Mouse (Mus musculus): ENCODE data around the gene Egln3. TPM values are rescaled to one million over a fixed set of nuclear protein-coding genes. Genes with fewer than 3 reads are reported as not detected.

Gene Egln3
- not detected in 2 replicates for total RNA-seq (2014; fragmentation: Nextera tagmentation)
- total RNA-seq (2017) = 0.06 and 0.11 TPM in 2 replicates
- not detected in 2 replicates for polyA plus RNA-seq (2012)

DNA sequence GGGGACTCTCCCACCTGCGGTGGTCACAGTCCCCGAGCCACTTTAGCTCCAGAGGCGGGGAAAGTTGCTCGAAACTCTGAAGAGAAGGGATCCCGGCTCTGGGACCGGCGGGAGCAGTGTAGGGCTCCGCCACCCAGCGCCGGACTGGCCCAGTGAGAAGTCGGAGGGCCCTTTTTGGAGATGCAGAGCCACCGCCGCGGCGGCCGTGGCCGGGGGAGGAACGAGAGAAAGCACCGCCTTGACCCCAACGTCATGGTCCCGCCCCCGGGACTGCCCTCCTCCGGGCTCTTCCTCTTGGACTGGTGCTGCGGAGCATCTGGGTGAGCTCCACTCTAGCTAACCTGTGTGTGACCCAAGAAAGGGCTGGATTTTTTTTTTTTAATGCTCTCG is at the start of gene Egln3:
Egln3 (minus strand) TSS at position 205 of the 390 bp plus-strand sequence.
- ATAC-seq (ENCODE audit: extremely low read depth, insufficient number of reproducible peaks, low FRiP score, poor library complexity, severe bottlenecking) (no peak), DNase-seq (ENCODE audit: low spot score) (no peak)
- Histone ChIP-seq H3K4me3 (ENCODE audit: low read depth, low read length) (peak within 1 kb of the TSS; percentile 49), H3K9me3 (replicated peaks) (peaks cover 54% of the 10 kb centered on the region), H3K36me3 (replicated peaks) (no peaks in the 10 kb centered on the region), H3K4me1 (ENCODE audit: insufficient read depth, low read depth, low read length) (no peaks in the 10 kb centered on the region), H3K27me3 (ENCODE audit: insufficient read depth, low read length) (no peaks in the 10 kb centered on the region)
- no peak for TF ChIP-seq POLR2AphosphoS5 (IDR thresholded peaks at IDR 0.05; ENCODE audit: insufficient replicate concordance, low read depth, low read length)
- TF ChIP-seq TAL1 (conservative IDR thresholded peaks at IDR 0.05; ENCODE audit: low read depth, low read length) = no peak
- TF ChIP-seq GATA2 (IDR thresholded peaks at IDR 0.05; ENCODE audit: borderline replicate concordance, low read depth, low read length) = no peak
- no peak for TF ChIP-seq GATA1 (IDR thresholded peaks at IDR 0.05; ENCODE audit: borderline replicate concordance, low read length)

DNA sequence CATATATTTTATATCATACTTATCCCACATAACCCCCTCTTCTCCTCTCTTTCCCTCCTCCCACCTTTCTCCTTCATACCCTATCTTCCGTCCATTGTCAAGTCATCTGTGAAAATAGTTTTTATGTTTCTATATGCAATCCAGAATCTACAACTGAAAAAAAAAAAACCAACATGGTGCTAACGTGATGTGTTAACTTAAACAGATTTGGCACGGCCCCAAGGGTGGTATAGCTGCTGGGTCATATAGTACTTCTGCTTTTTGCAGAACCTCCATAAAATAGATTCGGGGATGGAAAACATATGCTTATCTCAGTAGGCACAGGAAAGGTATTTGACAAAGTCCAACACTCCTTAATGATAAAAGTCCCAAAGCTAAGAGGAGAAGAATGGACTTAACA is 49.8 kb upstream of the Egln3 start:
- DNase-seq (ENCODE audit: low spot score) (no peak), ATAC-seq (ENCODE audit: extremely low read depth, insufficient number of reproducible peaks, low FRiP score, poor library complexity, severe bottlenecking) (no peak)
- Histone ChIP-seq H3K27me3 (ENCODE audit: insufficient read depth, low read length) (no peaks in the 10 kb centered on the region), H3K9me3 (replicated peaks) (peaks cover 55% of the 10 kb centered on the region), H3K36me3 (replicated peaks) (no peaks in the 10 kb centered on the region), H3K4me3 (ENCODE audit: low read depth, low read length) (no peak overlapping the region), H3K4me1 (ENCODE audit: insufficient read depth, low read depth, low read length) (no peaks in the 10 kb centered on the region)
- TF ChIP-seq CTCF (IDR thresholded peaks at IDR 0.05; ENCODE audit: low read depth, low read length) (no peak), GATA2 (IDR thresholded peaks at IDR 0.05; ENCODE audit: borderline replicate concordance, low read depth, low read length) (no peak), GATA1 (IDR thresholded peaks at IDR 0.05; ENCODE audit: borderline replicate concordance, low read length) (no peak), POLR2AphosphoS5 (IDR thresholded peaks at IDR 0.05; ENCODE audit: insufficient replicate concordance, low read depth, low read length) (no peak), TAL1 (conservative IDR thresholded peaks at IDR 0.05; ENCODE audit: low read depth, low read length) (no peak)

DNA sequence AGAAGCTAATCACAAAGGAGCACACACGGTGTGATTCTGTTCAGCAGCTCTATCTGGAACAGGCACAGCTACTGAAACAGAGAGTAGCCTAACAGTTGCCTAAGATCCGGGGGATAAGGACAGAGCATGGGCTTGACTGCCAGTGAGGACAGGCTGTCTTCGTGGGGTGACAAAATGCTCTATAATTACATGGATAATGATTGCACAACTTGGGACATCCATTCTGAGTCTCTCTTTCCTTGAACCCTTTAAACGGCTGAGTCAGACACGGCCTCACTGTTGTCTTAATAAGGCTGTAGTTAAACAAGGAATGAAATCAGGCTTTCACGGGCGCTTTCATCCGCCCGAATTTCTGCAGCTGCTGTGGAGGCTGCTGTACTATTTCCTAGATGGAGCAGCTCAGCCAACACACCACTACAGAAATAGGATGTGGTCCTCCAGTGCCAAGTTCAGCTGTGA is 48.3 kb upstream of the Egln3 start:
- Histone ChIP-seq H3K36me3 (replicated peaks) (no peaks in the 10 kb centered on the region), H3K4me3 (ENCODE audit: low read depth, low read length) (no peak overlapping the region), H3K27me3 (ENCODE audit: insufficient read depth, low read length) (no peaks in the 10 kb centered on the region), H3K9me3 (replicated peaks) (peaks cover 61% of the 10 kb centered on the region), H3K4me1 (ENCODE audit: insufficient read depth, low read depth, low read length) (no peaks in the 10 kb centered on the region)
- TF ChIP-seq POLR2AphosphoS5 (IDR thresholded peaks at IDR 0.05; ENCODE audit: insufficient replicate concordance, low read depth, low read length) (no peak), CTCF (IDR thresholded peaks at IDR 0.05; ENCODE audit: low read depth, low read length) (no peak), TAL1 (conservative IDR thresholded peaks at IDR 0.05; ENCODE audit: low read depth, low read length) (no peak), GATA1 (IDR thresholded peaks at IDR 0.05; ENCODE audit: borderline replicate concordance, low read length) (no peak), GATA2 (IDR thresholded peaks at IDR 0.05; ENCODE audit: borderline replicate concordance, low read depth, low read length) (no peak)
- ATAC-seq (ENCODE audit: extremely low read depth, insufficient number of reproducible peaks, low FRiP score, poor library complexity, severe bottlenecking) (no peak), DNase-seq (ENCODE audit: low spot score) (no peak)

DNA sequence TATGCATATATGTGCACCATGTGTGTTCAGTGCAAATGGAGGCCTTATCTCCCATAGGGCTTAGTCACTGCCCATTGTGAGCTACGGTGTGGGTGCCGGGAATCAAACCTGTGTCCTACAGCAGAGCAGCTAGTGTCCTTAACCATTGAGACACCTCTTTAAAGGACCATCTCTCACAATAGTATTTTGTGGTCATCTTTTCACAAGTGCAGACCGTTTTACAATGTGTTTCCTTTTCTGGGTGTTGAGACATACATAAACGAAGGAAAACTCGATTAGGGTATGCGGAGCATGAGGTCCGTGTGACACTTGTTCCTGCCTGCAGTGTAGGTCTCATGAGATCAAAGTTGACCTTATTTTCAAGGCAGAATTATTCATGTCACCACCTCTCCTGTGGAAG is 44.2 kb upstream of the Egln3 start:
- H3K4me1 ChIP-seq (ENCODE audit: insufficient read depth, low read depth, low read length) = no peaks in the 10 kb centered on the region
- DNase-seq (ENCODE audit: low spot score) = no peak
- no peaks in the 10 kb centered on the region for H3K36me3 ChIP-seq (replicated peaks)
- no peak for ATAC-seq (ENCODE audit: extremely low read depth, insufficient number of reproducible peaks, low FRiP score, poor library complexity, severe bottlenecking)
- H3K9me3 ChIP-seq (replicated peaks) = peaks cover 56% of the 10 kb centered on the region
- no peak overlapping the region for H3K4me3 ChIP-seq (ENCODE audit: low read depth, low read length)
- TF ChIP-seq GATA2 (IDR thresholded peaks at IDR 0.05; ENCODE audit: borderline replicate concordance, low read depth, low read length) (no peak), TAL1 (conservative IDR thresholded peaks at IDR 0.05; ENCODE audit: low read depth, low read length) (no peak), CTCF (IDR thresholded peaks at IDR 0.05; ENCODE audit: low read depth, low read length) (no peak), POLR2AphosphoS5 (IDR thresholded peaks at IDR 0.05; ENCODE audit: insufficient replicate concordance, low read depth, low read length) (no peak), GATA1 (IDR thresholded peaks at IDR 0.05; ENCODE audit: borderline replicate concordance, low read length) (no peak)
- H3K27me3 ChIP-seq (ENCODE audit: insufficient read depth, low read length) = no peaks in the 10 kb centered on the region

DNA sequence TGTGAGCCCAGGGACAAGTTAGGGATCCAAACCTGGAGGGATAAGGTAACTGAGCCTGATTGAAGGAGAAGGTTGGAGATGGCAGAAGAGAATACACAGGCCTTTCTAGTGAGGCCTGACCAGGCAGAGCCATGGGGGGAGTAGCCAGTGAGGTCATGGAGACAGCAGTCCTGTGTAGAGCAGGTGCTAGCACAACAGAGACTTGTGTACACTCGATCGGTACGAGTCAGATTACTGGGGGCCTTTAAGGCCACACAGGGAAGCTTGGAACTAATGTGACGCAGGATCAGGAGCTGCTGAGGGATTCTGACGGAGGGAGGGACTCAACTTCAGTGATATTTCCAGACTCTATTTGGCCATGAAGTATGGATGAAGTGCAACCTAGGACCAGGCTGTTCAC is 39.5 kb upstream of the Egln3 start:
- Histone ChIP-seq H3K4me1 (ENCODE audit: insufficient read depth, low read depth, low read length) (no peaks in the 10 kb centered on the region), H3K27me3 (ENCODE audit: insufficient read depth, low read length) (no peaks in the 10 kb centered on the region), H3K9me3 (replicated peaks) (peaks cover 55% of the 10 kb centered on the region), H3K36me3 (replicated peaks) (no peaks in the 10 kb centered on the region), H3K4me3 (ENCODE audit: low read depth, low read length) (no peak overlapping the region)
- no peak for ATAC-seq (ENCODE audit: extremely low read depth, insufficient number of reproducible peaks, low FRiP score, poor library complexity, severe bottlenecking)
- TF ChIP-seq POLR2AphosphoS5 (IDR thresholded peaks at IDR 0.05; ENCODE audit: insufficient replicate concordance, low read depth, low read length) (no peak), CTCF (IDR thresholded peaks at IDR 0.05; ENCODE audit: low read depth, low read length) (no peak), GATA2 (IDR thresholded peaks at IDR 0.05; ENCODE audit: borderline replicate concordance, low read depth, low read length) (no peak), GATA1 (IDR thresholded peaks at IDR 0.05; ENCODE audit: borderline replicate concordance, low read length) (no peak)
- no peak for DNase-seq (ENCODE audit: low spot score)

DNA sequence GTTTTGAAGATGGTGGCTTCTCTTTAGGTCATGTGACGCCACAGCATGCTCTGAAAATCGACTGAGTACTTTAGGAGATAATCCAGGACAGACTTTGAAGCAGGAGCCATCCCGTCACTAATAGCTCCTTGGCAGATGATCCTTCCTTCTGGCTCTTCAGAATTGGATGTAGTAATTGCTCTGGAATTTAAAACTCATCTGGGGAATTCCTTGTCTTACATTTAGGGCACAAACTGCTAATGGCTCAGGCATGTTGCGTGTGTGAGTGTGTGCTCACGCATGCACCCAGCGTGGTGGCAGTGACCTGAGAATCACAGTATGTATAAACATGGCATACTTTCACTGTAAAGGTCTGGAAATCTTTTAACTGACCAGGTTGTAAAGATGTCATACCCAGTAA is 38.3 kb upstream of the Egln3 start:
- DNase-seq (ENCODE audit: low spot score) (no peak), ATAC-seq (ENCODE audit: extremely low read depth, insufficient number of reproducible peaks, low FRiP score, poor library complexity, severe bottlenecking) (no peak)
- H3K36me3 ChIP-seq (replicated peaks) = no peaks in the 10 kb centered on the region
- no peaks in the 10 kb centered on the region for H3K4me1 ChIP-seq (ENCODE audit: insufficient read depth, low read depth, low read length)
- no peaks in the 10 kb centered on the region for H3K27me3 ChIP-seq (ENCODE audit: insufficient read depth, low read length)
- H3K4me3 ChIP-seq (ENCODE audit: low read depth, low read length) = no peak overlapping the region
- TF ChIP-seq GATA2 (IDR thresholded peaks at IDR 0.05; ENCODE audit: borderline replicate concordance, low read depth, low read length) = no peak
- H3K9me3 ChIP-seq (replicated peaks) = peaks cover 51% of the 10 kb centered on the region

DNA sequence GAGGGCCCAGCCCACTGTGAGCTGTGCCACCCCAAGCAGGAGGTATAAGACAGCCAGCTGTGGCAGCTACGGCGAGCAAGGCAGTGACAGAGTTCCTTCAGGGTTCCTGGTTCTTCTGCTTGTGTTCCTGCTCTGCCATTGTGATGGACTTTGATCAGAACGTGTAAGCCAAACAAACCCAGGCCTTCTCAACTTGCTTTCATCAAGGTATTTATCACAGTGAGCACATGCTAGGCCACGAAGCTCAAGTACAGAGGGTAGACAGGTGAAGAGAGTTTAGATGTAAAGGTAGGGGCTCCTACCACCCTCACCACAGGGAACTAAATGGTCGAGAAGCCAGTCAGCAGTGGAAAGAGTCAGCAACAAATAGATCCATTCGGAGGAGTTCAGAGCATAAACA is 30.1 kb upstream of the Egln3 start:
- no peak for TF ChIP-seq CTCF (IDR thresholded peaks at IDR 0.05; ENCODE audit: low read depth, low read length)
- no peak for TF ChIP-seq TAL1 (conservative IDR thresholded peaks at IDR 0.05; ENCODE audit: low read depth, low read length)
- no peak for TF ChIP-seq GATA1 (IDR thresholded peaks at IDR 0.05; ENCODE audit: borderline replicate concordance, low read length)
- TF ChIP-seq GATA2 (IDR thresholded peaks at IDR 0.05; ENCODE audit: borderline replicate concordance, low read depth, low read length) = no peak
- TF ChIP-seq POLR2AphosphoS5 (IDR thresholded peaks at IDR 0.05; ENCODE audit: insufficient replicate concordance, low read depth, low read length) = no peak
- DNase-seq (ENCODE audit: low spot score) = no peak
- Histone ChIP-seq H3K27me3 (ENCODE audit: insufficient read depth, low read length) (no peaks in the 10 kb centered on the region), H3K4me3 (ENCODE audit: low read depth, low read length) (no peak overlapping the region), H3K4me1 (ENCODE audit: insufficient read depth, low read depth, low read length) (no peaks in the 10 kb centered on the region), H3K9me3 (replicated peaks) (peaks cover 43% of the 10 kb centered on the region), H3K36me3 (replicated peaks) (no peaks in the 10 kb centered on the region)
- ATAC-seq (ENCODE audit: extremely low read depth, insufficient number of reproducible peaks, low FRiP score, poor library complexity, severe bottlenecking) = no peak

Measured in G1E (cell line).